ENCODE assay signal across 24 mouse cellular contexts in the genomic region with DNA sequence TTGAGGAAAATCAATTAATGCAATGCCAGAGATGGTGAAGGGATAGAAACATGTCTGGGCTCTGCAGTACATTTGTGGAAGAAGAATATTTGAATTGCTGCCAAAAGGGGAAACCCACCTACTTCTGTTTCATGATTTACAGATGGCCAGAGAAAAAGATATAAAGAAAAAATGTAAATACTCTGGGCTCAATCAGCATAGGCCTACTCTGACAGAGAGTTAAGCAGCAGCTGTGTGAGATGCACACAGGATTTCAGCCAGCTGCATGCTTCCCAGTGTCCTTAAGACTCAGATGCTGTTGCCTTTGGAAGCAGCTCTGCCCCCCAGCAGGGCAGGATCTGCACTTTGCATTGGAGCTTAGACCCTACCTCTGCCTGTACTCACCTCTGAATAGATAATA.
DNase-seq lines count a peak whose midpoint lies in the region; ATAC-seq and TF ChIP-seq lines count a peak whose summit lies in the region.
"Had no signal": no experiment of that assay in that cellular context is flagged by ENCODE, and none has a peak within 500 bp of the region (broad histone marks: within the 10 kb centered on the region; RNA-seq: fewer than 3 reads in every experiment).

No protein-coding gene starts in this region.

- peak; percentile 37 for DNase-seq in lung, embryonic 14.5 days
- no peak for DNase-seq in lung, postnatal 14 days
- peak; percentile 58 for DNase-seq in brain, embryonic 14.5 days (ENCODE audit: low read depth)
- DNase-seq in left cerebral cortex, postnatal 25 days (ENCODE audit: low spot score in 2 of 2): no peak
- DNase-seq: adrenal gland, postnatal 25 days; cerebellum, adult 11-12 months; cerebellum, postnatal 14 days; gastrocnemius, adult 2 months; kidney, adult 11 months; layer of hippocampus, postnatal 36 days; lung, postnatal 4 days; right cerebral cortex, adult 18-20 months had no signal

- no peak overlapping the region for H3K9ac ChIP-seq in forebrain, embryonic 15.5 days (replicated peaks)
- no peak overlapping the region for H3K9ac ChIP-seq in forebrain, embryonic 12.5 days
- no peak overlapping the region for H3K9ac ChIP-seq in lung, embryonic 14.5 days
- H3K9ac ChIP-seq in intestine, embryonic 16.5 days (ENCODE audit: low read depth, low read length): no peak overlapping the region
- H3K9ac ChIP-seq: embryonic facial prominence, embryonic 12.5 days; hindbrain, embryonic 14.5 days; limb, embryonic 15.5 days; liver, embryonic 14.5 days; lung, embryonic 15.5 days; neural tube, embryonic 13.5 days had no signal

- H3K4me2 ChIP-seq in forebrain, embryonic 15.5 days (replicated peaks): no peak overlapping the region
- H3K4me2 ChIP-seq in forebrain, embryonic 12.5 days: no peak overlapping the region
- H3K4me2 ChIP-seq in lung, embryonic 14.5 days: no peak overlapping the region
- H3K4me2 ChIP-seq in intestine, embryonic 16.5 days (ENCODE audit: low read depth, low read length): no peak overlapping the region
- H3K4me2 ChIP-seq: embryonic facial prominence, embryonic 12.5 days; hindbrain, embryonic 14.5 days; limb, embryonic 15.5 days; lung, embryonic 15.5 days; neural tube, embryonic 13.5 days had no signal

- ATAC-seq in forebrain, embryonic 15.5 days (replicated peaks): peak; percentile 58; the same call in 1 of the 2 replicates
- ATAC-seq in forebrain, embryonic 12.5 days (ENCODE audit: low FRiP score): no peak
- peak; percentile 49; the same call in 1 of the 2 replicates for ATAC-seq in lung, embryonic 14.5 days (ENCODE audit: insufficient read depth)
- peak; percentile 66 for ATAC-seq in intestine, embryonic 16.5 days
- ATAC-seq: midbrain, embryonic 16.5 days had no signal

- no peaks in the 10 kb centered on the region for H3K36me3 ChIP-seq in forebrain, embryonic 15.5 days
- H3K36me3 ChIP-seq in forebrain, embryonic 12.5 days (replicated peaks): no peaks in the 10 kb centered on the region
- H3K36me3 ChIP-seq in lung, embryonic 14.5 days (ENCODE audit: insufficient read depth): no peaks in the 10 kb centered on the region
- H3K36me3 ChIP-seq in intestine, embryonic 16.5 days (ENCODE audit: control insufficient read depth, insufficient read depth, low read length): no peaks in the 10 kb centered on the region
- H3K36me3 ChIP-seq: embryonic facial prominence, embryonic 12.5 days; limb, embryonic 15.5 days; lung, embryonic 15.5 days; neural tube, embryonic 13.5 days had no signal

- H3K27ac ChIP-seq in forebrain, embryonic 15.5 days (replicated peaks): no peak overlapping the region
- H3K27ac ChIP-seq in forebrain, embryonic 12.5 days: no peak overlapping the region
- H3K27ac ChIP-seq in lung, embryonic 14.5 days (ENCODE audit: low read depth): no peak overlapping the region
- H3K27ac ChIP-seq in intestine, embryonic 16.5 days (ENCODE audit: low read length): no peak overlapping the region
- H3K27ac ChIP-seq: embryonic facial prominence, embryonic 12.5 days; gastrocnemius, adult 2 months; hindbrain, embryonic 14.5 days; limb, embryonic 15.5 days; liver, embryonic 14.5 days; lung, embryonic 15.5 days; neural tube, embryonic 13.5 days had no signal

- no peaks in the 10 kb centered on the region for H3K9me3 ChIP-seq in forebrain, embryonic 15.5 days
- no peaks in the 10 kb centered on the region for H3K9me3 ChIP-seq in forebrain, embryonic 12.5 days
- no peaks in the 10 kb centered on the region for H3K9me3 ChIP-seq in lung, embryonic 14.5 days (ENCODE audit: low read depth, low read length)
- no peaks in the 10 kb centered on the region for H3K9me3 ChIP-seq in intestine, embryonic 16.5 days (ENCODE audit: control insufficient read depth, low read length)
- H3K9me3 ChIP-seq: embryonic facial prominence, embryonic 12.5 days; limb, embryonic 15.5 days; lung, embryonic 15.5 days; neural tube, embryonic 13.5 days had no signal

- TF ChIP-seq CTCF in lung, embryonic 14.5 days (IDR thresholded peaks at IDR 0.05; ENCODE audit: low read depth): no peak
- no peak for TF ChIP-seq CTCF in brain, embryonic 14.5 days (IDR thresholded peaks at IDR 0.05; ENCODE audit: borderline replicate concordance, extremely low read depth, insufficient read depth, insufficient read length)

- no peaks in the 10 kb centered on the region for H3K4me1 ChIP-seq in forebrain, embryonic 15.5 days
- H3K4me1 ChIP-seq in forebrain, embryonic 12.5 days: no peaks in the 10 kb centered on the region
- H3K4me1 ChIP-seq in lung, embryonic 14.5 days (ENCODE audit: insufficient read depth): no peaks in the 10 kb centered on the region
- 0 out of 2 replicates have a peak, but pooled peaks cover 3% of the 10 kb centered on the region for H3K4me1 ChIP-seq in intestine, embryonic 16.5 days (ENCODE audit: control insufficient read depth, insufficient read depth, low read length)
- H3K4me1 ChIP-seq: embryonic facial prominence, embryonic 12.5 days; limb, embryonic 15.5 days; lung, embryonic 15.5 days; neural tube, embryonic 13.5 days had no signal

- intact Hi-C loops in left cerebral cortex, postnatal 25 days (cut with DNase I): no loop called here

- TF ChIP-seq POLR2A in brain, embryonic 14.5 days (IDR thresholded peaks at IDR 0.05; ENCODE audit: borderline replicate concordance, extremely low read depth, insufficient read depth, insufficient read length, poor library complexity, severe bottlenecking): no peak

- no peaks in the 10 kb centered on the region for H3K27me3 ChIP-seq in forebrain, embryonic 15.5 days
- H3K27me3 ChIP-seq in forebrain, embryonic 12.5 days: no peaks in the 10 kb centered on the region
- H3K27me3 ChIP-seq in lung, embryonic 14.5 days (ENCODE audit: insufficient read depth, low read length): no peaks in the 10 kb centered on the region
- H3K27me3 ChIP-seq in intestine, embryonic 16.5 days (replicated peaks; ENCODE audit: control insufficient read depth, insufficient read depth, low read length): no peaks in the 10 kb centered on the region
- H3K27me3 ChIP-seq: embryonic facial prominence, embryonic 12.5 days; limb, embryonic 15.5 days; lung, embryonic 15.5 days; neural tube, embryonic 13.5 days had no signal

- H3K4me3 ChIP-seq in forebrain, embryonic 15.5 days: no peak overlapping the region
- H3K4me3 ChIP-seq in forebrain, embryonic 12.5 days (replicated peaks): no peak overlapping the region
- no peak overlapping the region for H3K4me3 ChIP-seq in lung, embryonic 14.5 days (ENCODE audit: low read depth, low read length)
- H3K4me3 ChIP-seq in intestine, embryonic 16.5 days (ENCODE audit: low read length): no peak overlapping the region
- H3K4me3 ChIP-seq: embryonic facial prominence, embryonic 12.5 days; erythroblast, embryonic 14.5 days; gastrocnemius, adult 2 months; limb, embryonic 15.5 days; lung, embryonic 15.5 days; myocyte; neural tube, embryonic 13.5 days had no signal

Comparison
In these comparisons a context has a peak if more than half of its experiments do, and no peak if none do; other contexts are left out.
1. DNase-seq: peak in lung, embryonic 14.5 days (single experiment) and brain, embryonic 14.5 days (single experiment); none in lung, postnatal 14 days (single experiment) and left cerebral cortex, postnatal 25 days (0 of 2).